Mouse (Mus musculus): ENCODE data around the gene Efcab9. TPM values are rescaled to one million over a fixed set of nuclear protein-coding genes. Genes with fewer than 3 reads are reported as not detected.
A peak's percentile ranks its signal among the peaks of the same experiment; 100 is the strongest.

Efcab9 gene
- polyA plus RNA-seq, 1 experiment from 2014 or later, result not detected

GRCm38 (mm10) chr11:32551579-32552297 lies 19.9 kb upstream of the Efcab9 start:
- peak; percentile 63; the same call in 1 of the 2 replicates for ATAC-seq
- Histone ChIP-seq H3K4me1 (ENCODE audit: control insufficient read depth, insufficient read depth, low read length) (no peaks in the 10 kb centered on the region), H3K4me2 (ENCODE audit: low read length) (no peak overlapping the region), H3K36me3 (ENCODE audit: control insufficient read depth, insufficient read depth, low read length) (no peaks in the 10 kb centered on the region), H3K27ac (ENCODE audit: low read length) (no peak overlapping the region), H3K4me3 (ENCODE audit: low read depth, low read length) (no peak overlapping the region), H3K9ac (ENCODE audit: low read depth, low read length) (no peak overlapping the region), H3K9me3 (replicated peaks; ENCODE audit: control insufficient read depth, low read length, poor library complexity, severe bottlenecking) (no peaks in the 10 kb centered on the region), H3K27me3 (ENCODE audit: control insufficient read depth, insufficient read depth, low read depth, low read length) (no peaks in the 10 kb centered on the region)
- WGBS, result 50% methylated on average over 12 of the region's 12 CpGs

- Histone ChIP-seq H3K27me3 (ENCODE audit: control insufficient read depth, insufficient read depth, low read depth, low read length) (no peaks in the 10 kb centered on the region), H3K4me1 (ENCODE audit: control insufficient read depth, insufficient read depth, low read length) (no peaks in the 10 kb centered on the region; the same call in 1 of the 2 replicates), H3K9ac (ENCODE audit: low read depth, low read length) (no peak overlapping the region), H3K9me3 (replicated peaks; ENCODE audit: control insufficient read depth, low read length, poor library complexity, severe bottlenecking) (no peaks in the 10 kb centered on the region), H3K36me3 (ENCODE audit: control insufficient read depth, insufficient read depth, low read length) (no peaks in the 10 kb centered on the region), H3K27ac (ENCODE audit: low read length) (no peak overlapping the region), H3K4me3 (ENCODE audit: low read depth, low read length) (no peak overlapping the region), H3K4me2 (ENCODE audit: low read length) (no peak overlapping the region)
- ATAC-seq, result no peak
- WGBS, result 98% methylated on average over 4 of the region's 4 CpGs
Observed at GRCm38 (mm10) chr11:32551056-32551455, 19.2 kb upstream of the Efcab9 start.

- Histone ChIP-seq H3K4me3 (ENCODE audit: low read depth, low read length) (no peak overlapping the region), H3K9me3 (replicated peaks; ENCODE audit: control insufficient read depth, low read length, poor library complexity, severe bottlenecking) (no peaks in the 10 kb centered on the region), H3K9ac (ENCODE audit: low read depth, low read length) (no peak overlapping the region), H3K36me3 (ENCODE audit: control insufficient read depth, insufficient read depth, low read length) (no peaks in the 10 kb centered on the region), H3K4me2 (ENCODE audit: low read length) (no peak overlapping the region), H3K27me3 (ENCODE audit: control insufficient read depth, insufficient read depth, low read depth, low read length) (no peaks in the 10 kb centered on the region), H3K4me1 (ENCODE audit: control insufficient read depth, insufficient read depth, low read length) (peaks cover 2% of the 10 kb centered on the region; the same call in 1 of the 2 replicates), H3K27ac (ENCODE audit: low read length) (no peak overlapping the region)
- 53% methylated on average over 4 of the region's 4 CpGs for WGBS
- no peak for ATAC-seq
Observed at GRCm38 (mm10) chr11:32550102-32550501, 18.2 kb upstream of the Efcab9 start.

GRCm38 (mm10) chr11:32549236-32549635 lies 17.4 kb upstream of the Efcab9 start:
- Histone ChIP-seq H3K9ac (ENCODE audit: low read depth, low read length) (no peak overlapping the region), H3K4me2 (ENCODE audit: low read length) (no peak overlapping the region), H3K27ac (ENCODE audit: low read length) (no peak overlapping the region), H3K9me3 (replicated peaks; ENCODE audit: control insufficient read depth, low read length, poor library complexity, severe bottlenecking) (no peaks in the 10 kb centered on the region), H3K36me3 (ENCODE audit: control insufficient read depth, insufficient read depth, low read length) (no peaks in the 10 kb centered on the region), H3K27me3 (ENCODE audit: control insufficient read depth, insufficient read depth, low read depth, low read length) (no peaks in the 10 kb centered on the region), H3K4me3 (ENCODE audit: low read depth, low read length) (no peak overlapping the region), H3K4me1 (ENCODE audit: control insufficient read depth, insufficient read depth, low read length) (peaks cover 2% of the 10 kb centered on the region; the same call in 1 of the 2 replicates)
- no peak for ATAC-seq
- 50% methylated on average over 6 of the region's 6 CpGs for WGBS

- H3K4me3 ChIP-seq (ENCODE audit: low read depth, low read length), result no peak overlapping the region
- H3K36me3 ChIP-seq (ENCODE audit: control insufficient read depth, insufficient read depth, low read length), result no peaks in the 10 kb centered on the region
- no peak overlapping the region for H3K4me2 ChIP-seq (ENCODE audit: low read length)
- WGBS, result 89% methylated on average over 4 of the region's 4 CpGs
- no peak overlapping the region for H3K9ac ChIP-seq (ENCODE audit: low read depth, low read length)
- ATAC-seq, result no peak
- H3K9me3 ChIP-seq (replicated peaks; ENCODE audit: control insufficient read depth, low read length, poor library complexity, severe bottlenecking), result no peaks in the 10 kb centered on the region
- H3K4me1 ChIP-seq (ENCODE audit: control insufficient read depth, insufficient read depth, low read length), result peaks cover 2% of the 10 kb centered on the region; the same call in 1 of the 2 replicates
- H3K27me3 ChIP-seq (ENCODE audit: control insufficient read depth, insufficient read depth, low read depth, low read length), result no peaks in the 10 kb centered on the region
- H3K27ac ChIP-seq (ENCODE audit: low read length), result no peak overlapping the region
Observed at GRCm38 (mm10) chr11:32548240-32548639, 16.4 kb upstream of the Efcab9 start.

- Histone ChIP-seq H3K9ac (ENCODE audit: low read depth, low read length) (no peak overlapping the region), H3K36me3 (ENCODE audit: control insufficient read depth, insufficient read depth, low read length) (no peaks in the 10 kb centered on the region), H3K9me3 (replicated peaks; ENCODE audit: control insufficient read depth, low read length, poor library complexity, severe bottlenecking) (no peaks in the 10 kb centered on the region), H3K27ac (ENCODE audit: low read length) (no peak overlapping the region), H3K4me3 (ENCODE audit: low read depth, low read length) (no peak overlapping the region), H3K4me2 (ENCODE audit: low read length) (no peak overlapping the region), H3K27me3 (ENCODE audit: control insufficient read depth, insufficient read depth, low read depth, low read length) (no peaks in the 10 kb centered on the region), H3K4me1 (ENCODE audit: control insufficient read depth, insufficient read depth, low read length) (peaks cover 2% of the 10 kb centered on the region; the same call in 1 of the 2 replicates)
- ATAC-seq, result no peak
- WGBS, result 82% methylated on average over 10 of the region's 10 CpGs
Observed at GRCm38 (mm10) chr11:32547391-32547947, 15.6 kb upstream of the Efcab9 start.

GRCm38 (mm10) chr11:32546483-32546882 lies 14.6 kb upstream of the Efcab9 start:
- Histone ChIP-seq H3K4me1 (ENCODE audit: control insufficient read depth, insufficient read depth, low read length) (peaks cover 2% of the 10 kb centered on the region; the same call in 1 of the 2 replicates), H3K36me3 (ENCODE audit: control insufficient read depth, insufficient read depth, low read length) (no peaks in the 10 kb centered on the region), H3K27me3 (ENCODE audit: control insufficient read depth, insufficient read depth, low read depth, low read length) (no peaks in the 10 kb centered on the region), H3K9ac (ENCODE audit: low read depth, low read length) (no peak overlapping the region), H3K9me3 (replicated peaks; ENCODE audit: control insufficient read depth, low read length, poor library complexity, severe bottlenecking) (no peaks in the 10 kb centered on the region), H3K27ac (ENCODE audit: low read length) (peak overlapping the region; percentile 10; the same call in 1 of the 2 replicates), H3K4me3 (ENCODE audit: low read depth, low read length) (no peak overlapping the region), H3K4me2 (ENCODE audit: low read length) (no peak overlapping the region)
- 71% methylated on average over 5 of the region's 5 CpGs for WGBS
- ATAC-seq, result no peak

- peak; percentile 59; the same call in 1 of the 2 replicates for ATAC-seq
- H3K9ac ChIP-seq (ENCODE audit: low read depth, low read length), result no peak overlapping the region
- no peak overlapping the region for H3K4me3 ChIP-seq (ENCODE audit: low read depth, low read length)
- H3K27ac ChIP-seq (ENCODE audit: low read length), result no peak overlapping the region
- H3K4me2 ChIP-seq (ENCODE audit: low read length), result no peak overlapping the region
- H3K9me3 ChIP-seq (replicated peaks; ENCODE audit: control insufficient read depth, low read length, poor library complexity, severe bottlenecking), result no peaks in the 10 kb centered on the region
- no peaks in the 10 kb centered on the region for H3K27me3 ChIP-seq (ENCODE audit: control insufficient read depth, insufficient read depth, low read depth, low read length)
- 53% methylated on average over 12 of the region's 12 CpGs for WGBS
- H3K4me1 ChIP-seq (ENCODE audit: control insufficient read depth, insufficient read depth, low read length), result peaks cover 2% of the 10 kb centered on the region; the same call in 1 of the 2 replicates
- H3K36me3 ChIP-seq (ENCODE audit: control insufficient read depth, insufficient read depth, low read length), result no peaks in the 10 kb centered on the region
Observed at GRCm38 (mm10) chr11:32545605-32546004, 13.7 kb upstream of the Efcab9 start.

- 87% methylated on average over 5 of the region's 5 CpGs for WGBS
- no peak for ATAC-seq
- H3K9me3 ChIP-seq (replicated peaks; ENCODE audit: control insufficient read depth, low read length, poor library complexity, severe bottlenecking), result no peaks in the 10 kb centered on the region
- no peak overlapping the region for H3K4me3 ChIP-seq (ENCODE audit: low read depth, low read length)
- H3K9ac ChIP-seq (ENCODE audit: low read depth, low read length), result no peak overlapping the region
- H3K36me3 ChIP-seq (ENCODE audit: control insufficient read depth, insufficient read depth, low read length), result no peaks in the 10 kb centered on the region
- H3K27me3 ChIP-seq (ENCODE audit: control insufficient read depth, insufficient read depth, low read depth, low read length), result no peaks in the 10 kb centered on the region
- H3K4me2 ChIP-seq (ENCODE audit: low read length), result no peak overlapping the region
- H3K4me1 ChIP-seq (ENCODE audit: control insufficient read depth, insufficient read depth, low read length), result peaks cover 2% of the 10 kb centered on the region; the same call in 1 of the 2 replicates
- H3K27ac ChIP-seq (ENCODE audit: low read length), result no peak overlapping the region
Observed at GRCm38 (mm10) chr11:32544497-32544896, 12.6 kb upstream of the Efcab9 start.
